Mouse (Mus musculus): ENCODE measurements at regions not wholly inside any gene's neighbourhood (a gene's known extent, or its start where the extent isn't known, plus 50 kb on each side); places are given as distances from the start of the nearest gene placed in this dataset.

GRCm38 (mm10) chr4:16700159-16700558 lies 2905.1 kb upstream of the Gm12353 start:
- in situ Hi-C loops (cut with MboI; ENCODE audit: low pct_ligation_motif_present, low pct_unique_long_range_greater_than_20kb, low sequenced_read_pairs) (no loop called here), dilution Hi-C loops (cut with MboI; ENCODE audit: extremely low pct_ligation_motif_present, extremely low pct_unique_long_range_greater_than_20kb, low sequenced_read_pairs) (no loop called here)
- no peaks in the 10 kb centered on the region for H3K36me3 ChIP-seq (replicated peaks in 1 of 2; ENCODE audit: control insufficient read depth in 1 of 2, insufficient read depth in 1 of 2, low read length in 1 of 2)
- no peaks in the 10 kb centered on the region for H3K4me1 ChIP-seq (ENCODE audit: control insufficient read depth in 1 of 2, insufficient read depth in 2 of 2)
- no peak overlapping the region for H3K4me3 ChIP-seq (replicated peaks in 1 of 3; ENCODE audit: low read depth in 2 of 3, low read length in 2 of 3, poor library complexity in 1 of 3)
- no peak overlapping the region for H3K27ac ChIP-seq (ENCODE audit: insufficient read depth, low read depth)
- no peak overlapping the region for H3K9ac ChIP-seq (ENCODE audit: insufficient read depth, low read depth)
- TF ChIP-seq NRF1 (IDR thresholded peaks at IDR 0.05; ENCODE audit: low read depth, low read length) (no peak), ZC3H11A (IDR thresholded peaks at IDR 0.05; ENCODE audit: low read depth, low read length) (no peak), ETS1 (conservative IDR thresholded peaks at IDR 0.05; ENCODE audit: low read depth, low read length) (no peak), MEF2A (IDR thresholded peaks at IDR 0.05; ENCODE audit: borderline replicate concordance, low read depth, low read length) (no peak), TBP (conservative IDR thresholded peaks at IDR 0.05; ENCODE audit: low read depth, low read length) (no peak), POLR2A (IDR thresholded peaks at IDR 0.05; ENCODE audit: low read depth, low read length) (no peak), CHD1 (IDR thresholded peaks at IDR 0.05; ENCODE audit: low read depth, low read length) (no peak), MXI1 (IDR thresholded peaks at IDR 0.05; ENCODE audit: low read depth, low read length) (no peak), MAZ (IDR thresholded peaks at IDR 0.05; ENCODE audit: low read depth, low read length) (no peak), E2F4 (IDR thresholded peaks at IDR 0.05; ENCODE audit: insufficient replicate concordance, low read depth, low read length) (no peak), KAT2A (IDR thresholded peaks at IDR 0.05; ENCODE audit: insufficient replicate concordance, low read length) (no peak), CHD2 (IDR thresholded peaks at IDR 0.05; ENCODE audit: low read length) (no peak), GABPA (IDR thresholded peaks at IDR 0.05; ENCODE audit: insufficient replicate concordance, low read depth, low read length) (no peak), ZNF384 (IDR thresholded peaks at IDR 0.05; ENCODE audit: low read depth, low read length) (no peak)
- no peaks in the 10 kb centered on the region for H3K27me3 ChIP-seq (replicated peaks)
- no peak for DNase-seq (ENCODE audit: extremely low read depth)
- no peaks in the 10 kb centered on the region for H3K79me2 ChIP-seq (replicated peaks; ENCODE audit: control insufficient read depth, extremely low read depth, insufficient read depth, poor library complexity, severe bottlenecking)
- H3K4me2 ChIP-seq (ENCODE audit: insufficient read depth, low read depth, poor library complexity, severe bottlenecking) = no peak overlapping the region
- H3K9me3 ChIP-seq (replicated peaks; ENCODE audit: low read length) = no peaks in the 10 kb centered on the region

DNA sequence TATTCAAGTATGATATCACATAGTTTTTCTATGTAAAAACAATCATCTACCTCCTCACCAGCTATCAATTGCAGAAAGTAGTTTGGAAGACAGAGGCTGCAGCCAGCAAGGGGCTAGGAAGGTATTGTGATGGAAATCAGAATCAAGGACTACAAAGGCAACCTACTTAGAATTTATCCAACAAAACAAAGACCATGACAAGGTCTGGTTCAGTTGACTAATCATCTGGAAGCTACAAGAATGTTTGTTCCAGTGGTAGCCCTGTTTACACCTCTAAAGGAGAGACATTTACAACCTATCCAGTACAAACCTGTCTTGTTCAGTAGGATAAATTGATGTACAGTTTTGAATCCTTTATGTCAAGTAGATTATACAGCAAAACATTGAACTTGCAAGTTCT lies 2890.5 kb upstream of the Gm12353 start:
- no peak overlapping the region for H3K4me3 ChIP-seq (replicated peaks in 1 of 3; ENCODE audit: low read depth in 2 of 3, low read length in 2 of 3, poor library complexity in 1 of 3)
- H3K36me3 ChIP-seq (replicated peaks in 1 of 2; ENCODE audit: control insufficient read depth in 1 of 2, insufficient read depth in 1 of 2, low read length in 1 of 2) = no peaks in the 10 kb centered on the region
- no peaks in the 10 kb centered on the region for H3K4me1 ChIP-seq (ENCODE audit: control insufficient read depth in 1 of 2, insufficient read depth in 2 of 2)
- H3K9me3 ChIP-seq (replicated peaks; ENCODE audit: low read length) = no peaks in the 10 kb centered on the region
- no peak overlapping the region for H3K4me2 ChIP-seq (ENCODE audit: insufficient read depth, low read depth, poor library complexity, severe bottlenecking)
- TF ChIP-seq MAFK (IDR thresholded peaks at IDR 0.05; ENCODE audit: insufficient replicate concordance, low read length) = no peak
- in situ Hi-C loops (cut with MboI; ENCODE audit: low pct_ligation_motif_present, low pct_unique_long_range_greater_than_20kb, low sequenced_read_pairs) = no loop called here
- dilution Hi-C loops (cut with MboI; ENCODE audit: extremely low pct_ligation_motif_present, extremely low pct_unique_long_range_greater_than_20kb, low sequenced_read_pairs) = no loop called here
- no peak overlapping the region for H3K27ac ChIP-seq (ENCODE audit: insufficient read depth, low read depth)
- no peaks in the 10 kb centered on the region for H3K27me3 ChIP-seq (replicated peaks)
- H3K79me2 ChIP-seq (replicated peaks; ENCODE audit: control insufficient read depth, extremely low read depth, insufficient read depth, poor library complexity, severe bottlenecking) = no peaks in the 10 kb centered on the region
- no peak overlapping the region for H3K9ac ChIP-seq (ENCODE audit: insufficient read depth, low read depth)
- no peak for DNase-seq (ENCODE audit: extremely low read depth)

GRCm38 (mm10) chr4:16739785-16740184 lies 2865.5 kb upstream of the Gm12353 start:
- Histone ChIP-seq H3K4me3 (replicated peaks in 1 of 3; ENCODE audit: low read depth in 2 of 3, low read length in 2 of 3, poor library complexity in 1 of 3) (no peak overlapping the region), H3K36me3 (replicated peaks in 1 of 2; ENCODE audit: control insufficient read depth in 1 of 2, insufficient read depth in 1 of 2, low read length in 1 of 2) (no peaks in the 10 kb centered on the region), H3K27me3 (replicated peaks) (no peaks in the 10 kb centered on the region), H3K79me2 (replicated peaks; ENCODE audit: control insufficient read depth, extremely low read depth, insufficient read depth, poor library complexity, severe bottlenecking) (no peaks in the 10 kb centered on the region), H3K4me2 (ENCODE audit: insufficient read depth, low read depth, poor library complexity, severe bottlenecking) (no peak overlapping the region), H3K9ac (ENCODE audit: insufficient read depth, low read depth) (no peak overlapping the region), H3K9me3 (replicated peaks; ENCODE audit: low read length) (no peaks in the 10 kb centered on the region), H3K27ac (ENCODE audit: insufficient read depth, low read depth) (peak overlapping the region; percentile 46), H3K4me1 (ENCODE audit: control insufficient read depth in 1 of 2, insufficient read depth in 2 of 2) (no peaks in the 10 kb centered on the region; a peak in 1 of 4 replicates)
- peak; percentile 65 for DNase-seq (ENCODE audit: extremely low read depth)
- dilution Hi-C loops (cut with MboI; ENCODE audit: extremely low pct_ligation_motif_present, extremely low pct_unique_long_range_greater_than_20kb, low sequenced_read_pairs) = no loop called here
- in situ Hi-C loops (cut with MboI; ENCODE audit: low pct_ligation_motif_present, low pct_unique_long_range_greater_than_20kb, low sequenced_read_pairs) = no loop called here
- no peak for TF ChIP-seq POLR2AphosphoS2 (IDR thresholded peaks at IDR 0.05; ENCODE audit: low read depth, low read length)
- peak; percentile 49; the same call in 1 of the 2 replicates for TF ChIP-seq TCF12 (IDR thresholded peaks at IDR 0.05; ENCODE audit: low read depth, low read length)
- peak; percentile 76 for TF ChIP-seq EP300 (IDR thresholded peaks at IDR 0.05; ENCODE audit: low read length)
- TF ChIP-seq ZC3H11A (IDR thresholded peaks at IDR 0.05; ENCODE audit: low read depth, low read length) = no peak
- no peak for TF ChIP-seq MAX (IDR thresholded peaks at IDR 0.05; ENCODE audit: low read length)
- peak; percentile 64; the same call in 1 of the 2 replicates for TF ChIP-seq ETS1 (conservative IDR thresholded peaks at IDR 0.05; ENCODE audit: low read depth, low read length)
- no peak for TF ChIP-seq USF1 (IDR thresholded peaks at IDR 0.05; ENCODE audit: low read depth, low read length)
- TF ChIP-seq BHLHE40 (IDR thresholded peaks at IDR 0.05; ENCODE audit: low read depth, low read length) = 0 out of 2 replicates have a peak, but pooled peaks have one; percentile 9
- no peak for TF ChIP-seq MYC (IDR thresholded peaks at IDR 0.05; ENCODE audit: low read depth, low read length)
- TF ChIP-seq MXI1 (IDR thresholded peaks at IDR 0.05; ENCODE audit: low read depth, low read length) = no peak
- no peak for TF ChIP-seq NRF1 (IDR thresholded peaks at IDR 0.05; ENCODE audit: low read depth, low read length)
- TF ChIP-seq JUN (IDR thresholded peaks at IDR 0.05; ENCODE audit: insufficient read depth, low read depth, low read length) = peak; percentile 59
- TF ChIP-seq MAFK (IDR thresholded peaks at IDR 0.05; ENCODE audit: insufficient replicate concordance, low read length) = no peak
- no peak for TF ChIP-seq SIN3A (IDR thresholded peaks at IDR 0.05; ENCODE audit: low read length)
- TF ChIP-seq KAT2A (IDR thresholded peaks at IDR 0.05; ENCODE audit: insufficient replicate concordance, low read length) = no peak
- TF ChIP-seq UBTF (IDR thresholded peaks at IDR 0.05; ENCODE audit: low read depth, low read length) = no peak
- TF ChIP-seq JUND (conservative IDR thresholded peaks at IDR 0.05; ENCODE audit: low read depth, low read length) = peak; percentile 51

Data from CH12.LX (cell line).